Mouse (Mus musculus) kidney, postnatal 36 days (tissue): Measurements from ENCODE around the gene Net1.
A peak's percentile ranks its signal among the peaks of the same experiment; 100 is the strongest.
"Not testable (repeated sequence)": the region's sequence is repeated elsewhere in the genome, so short reads cannot be mapped to it uniquely, and the experiment has no call there.

ENCODE experiments used
- DNase-seq, 2 experiments: peaks; one replicate each; pipeline ENCODE4 v3.0.0; 2021 to 2022; ENCODE audit warnings: mixed read lengths in 2 of 2

Net1 gene

DNA sequence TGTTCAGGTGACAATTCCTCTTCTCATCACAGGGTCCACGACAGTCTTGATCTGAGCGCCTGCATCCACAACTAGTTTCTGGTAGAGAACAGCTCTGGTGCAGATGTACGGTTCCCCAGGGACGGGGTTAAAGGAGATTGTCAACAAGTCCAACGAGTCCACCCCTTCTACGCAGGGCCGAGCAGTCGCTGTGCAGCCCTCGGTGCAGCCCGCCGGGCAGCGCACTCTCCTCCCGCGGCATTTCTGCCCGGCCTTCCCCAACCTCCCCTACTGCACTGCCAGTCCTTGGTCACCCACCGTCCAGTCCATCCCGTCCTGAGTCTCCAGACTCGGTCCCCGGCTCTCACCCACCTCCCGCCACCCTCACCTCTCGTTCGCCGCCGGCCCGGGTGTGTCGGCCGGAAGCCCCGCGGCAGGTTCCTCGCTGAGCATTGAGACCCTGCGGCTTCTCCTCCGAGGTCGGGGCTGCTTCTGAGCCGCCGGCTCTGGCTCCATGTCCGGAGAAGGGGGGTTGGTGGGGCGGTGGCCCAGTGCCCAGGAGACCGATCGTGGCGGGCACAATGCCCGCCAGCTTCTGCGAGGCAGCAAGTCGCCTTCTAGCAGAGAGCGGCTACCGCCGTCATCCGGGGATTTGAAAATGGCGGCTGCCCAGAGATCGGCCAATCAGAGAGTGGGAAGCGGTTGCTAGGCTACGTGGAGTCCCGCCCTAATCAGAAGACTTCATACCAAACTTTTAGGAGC is at the start of gene Net1, which contains the start of gene Tubal3:
Gene Net1 (minus strand): TSS at position 650 of the 741 bp plus-strand sequence.
Gene Tubal3 (plus strand): TSS at position 704 of the 741 bp plus-strand sequence.
- peak; percentile 87 to 91 for DNase-seq

DNA sequence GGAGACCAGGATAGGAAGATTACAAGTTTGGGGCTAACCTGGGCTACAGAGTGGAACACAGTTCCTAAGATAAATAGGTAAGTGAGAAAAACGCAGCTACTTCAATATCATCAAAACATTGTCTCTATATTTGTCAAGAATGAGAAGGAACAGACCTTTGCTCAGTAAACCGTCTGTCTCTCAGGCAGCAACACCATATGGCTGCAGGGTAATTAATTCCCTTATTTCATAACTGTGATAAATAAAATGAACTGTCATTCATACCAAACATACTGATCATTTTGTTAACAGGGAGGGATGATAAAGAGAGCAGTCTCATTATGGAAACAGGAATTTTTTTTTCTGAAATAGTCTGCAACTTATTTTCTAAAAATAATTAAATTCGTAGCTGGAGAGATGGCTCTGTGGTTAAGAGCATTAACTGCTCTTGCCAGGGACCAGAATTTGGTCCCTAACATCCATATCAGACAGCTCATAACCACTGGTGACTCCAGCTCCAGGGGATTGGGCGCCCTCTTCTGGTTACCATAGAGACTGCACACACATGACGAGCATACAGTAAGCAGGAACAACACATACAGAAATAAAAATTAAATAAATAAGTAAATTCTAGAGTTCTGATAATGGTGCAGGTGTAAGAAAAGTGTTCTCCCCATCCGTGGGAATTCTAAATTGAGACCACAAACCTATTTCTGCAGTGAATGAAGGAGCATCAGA is 33.3 kb upstream of the Net1 start:
- DNase-seq: peak in 1 of 2 experiments; percentile 2

DNA sequence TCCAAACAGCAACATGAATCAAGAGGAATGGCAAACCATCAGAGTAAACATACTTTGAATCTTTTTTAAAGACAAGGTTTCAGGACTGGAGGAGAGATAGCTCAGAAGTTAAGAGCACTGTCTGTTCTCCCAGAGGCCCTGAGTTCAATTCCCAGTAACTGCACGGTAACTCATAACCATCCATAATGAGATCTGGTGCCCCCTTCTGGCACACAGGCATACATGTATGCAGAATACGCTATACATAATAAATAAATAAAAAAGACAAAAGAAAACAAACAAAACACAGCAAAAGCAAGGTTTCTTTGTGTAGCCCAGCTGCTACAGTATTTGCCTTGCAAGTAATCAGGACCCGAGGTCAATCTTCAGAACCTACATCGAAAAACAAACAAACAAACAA is 31.5 kb upstream of the Net1 start:
- no peak for DNase-seq

DNA sequence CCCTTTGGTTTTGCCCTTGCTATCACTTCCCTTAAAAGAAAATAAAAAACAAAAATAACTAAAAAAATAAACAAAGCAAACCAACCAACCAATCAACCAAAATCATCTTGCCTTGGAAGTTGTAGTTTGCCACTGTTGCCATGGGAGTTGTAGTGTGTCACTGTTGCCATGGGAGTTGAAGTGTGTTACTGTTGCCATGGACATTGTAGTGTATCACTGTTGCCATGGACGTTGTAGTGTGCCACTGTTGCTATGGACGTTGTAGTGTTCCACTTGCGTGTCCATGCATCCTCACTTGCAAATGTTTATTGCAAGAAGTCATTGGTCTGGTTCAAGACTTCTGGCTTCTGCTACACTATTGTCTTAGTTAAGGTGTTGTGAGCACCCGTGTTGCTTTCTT is 29.2 kb upstream of the Net1 start:
- DNase-seq: no peak

DNA sequence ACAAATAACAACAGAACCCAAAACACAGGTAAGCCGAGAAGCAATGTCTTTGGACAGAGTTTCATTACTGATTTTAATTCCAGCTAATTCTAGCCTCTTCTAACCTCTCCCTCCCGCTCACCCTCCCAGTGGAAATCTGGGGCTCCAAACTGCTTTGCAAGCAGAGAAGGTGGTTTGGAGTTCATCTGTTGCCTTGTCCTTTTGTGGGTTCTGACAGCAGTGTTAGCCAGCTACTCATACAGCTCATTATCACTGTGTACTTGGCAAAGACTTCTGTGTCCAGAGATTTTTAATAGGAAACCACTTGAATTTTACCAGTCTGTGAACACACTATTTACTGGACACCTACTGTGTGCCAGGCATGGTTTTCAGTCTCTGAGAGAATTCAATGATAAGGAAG is 27.2 kb upstream of the Net1 start, which contains the start of gene Ucn3:
Gene Ucn3 (minus strand): TSS at position 101 of the 400 bp plus-strand sequence.
- DNase-seq: no peak

DNA sequence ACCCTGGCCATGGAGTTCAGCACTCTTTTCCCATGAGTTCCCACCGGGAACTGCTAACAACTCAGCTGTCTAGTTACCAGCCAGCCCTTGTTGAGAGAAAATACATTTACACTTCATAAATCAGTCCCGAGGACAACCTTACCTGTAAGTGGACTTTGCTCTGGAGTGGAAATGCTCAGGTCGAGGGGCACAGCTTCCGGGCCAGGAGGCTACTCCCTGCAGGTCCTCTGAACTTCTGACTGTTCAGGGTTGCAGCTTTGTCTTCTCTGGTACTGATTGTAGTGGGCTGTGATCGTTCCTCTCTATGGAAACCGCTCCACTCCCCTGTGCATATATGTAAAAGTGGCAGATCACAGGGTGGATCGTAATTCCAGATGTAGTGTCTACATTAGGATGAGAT is 26.7 kb upstream of the Net1 start:
- no peak for DNase-seq

DNA sequence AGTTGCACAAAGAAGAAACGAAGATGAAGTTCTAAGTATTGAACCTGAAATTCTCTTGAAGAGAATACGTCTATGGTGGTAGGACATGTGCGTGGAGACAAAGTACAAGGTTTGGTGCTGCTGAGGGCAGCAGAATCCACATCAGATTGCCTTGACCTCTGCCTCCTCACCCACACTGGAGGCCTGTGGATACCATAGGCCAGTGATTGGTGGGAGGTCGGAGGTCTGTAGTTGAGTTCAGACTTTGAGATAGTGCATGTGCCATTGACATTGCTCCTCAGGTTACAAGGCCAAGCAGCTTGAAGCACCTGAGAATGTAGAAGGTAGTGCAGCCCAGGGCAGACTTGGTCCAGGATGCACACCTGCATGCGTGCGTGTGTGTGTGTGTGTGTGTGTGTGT is 8.0 kb upstream of the Net1 start:
- no peak for DNase-seq

DNA sequence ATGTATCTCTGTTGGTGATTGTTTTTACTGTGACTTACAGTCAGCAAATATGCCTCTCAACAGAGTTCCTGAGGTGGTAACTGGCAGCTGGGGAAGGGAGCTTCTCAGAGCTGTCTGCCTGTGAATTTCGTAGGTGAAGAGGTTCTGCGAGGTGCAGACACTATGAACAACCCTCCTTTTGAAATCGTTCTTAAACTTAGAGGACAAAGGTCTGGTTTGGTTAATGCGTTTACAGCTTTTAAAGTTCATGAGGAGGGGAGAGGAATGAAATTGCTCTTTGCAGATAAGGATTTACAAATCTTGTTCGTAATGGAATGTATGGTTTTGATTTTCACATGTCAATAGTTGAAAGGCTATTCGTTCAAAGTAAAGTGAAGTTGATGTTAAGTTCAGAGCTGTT is 7.6 kb upstream of the Net1 start:
- DNase-seq: no peak

DNA sequence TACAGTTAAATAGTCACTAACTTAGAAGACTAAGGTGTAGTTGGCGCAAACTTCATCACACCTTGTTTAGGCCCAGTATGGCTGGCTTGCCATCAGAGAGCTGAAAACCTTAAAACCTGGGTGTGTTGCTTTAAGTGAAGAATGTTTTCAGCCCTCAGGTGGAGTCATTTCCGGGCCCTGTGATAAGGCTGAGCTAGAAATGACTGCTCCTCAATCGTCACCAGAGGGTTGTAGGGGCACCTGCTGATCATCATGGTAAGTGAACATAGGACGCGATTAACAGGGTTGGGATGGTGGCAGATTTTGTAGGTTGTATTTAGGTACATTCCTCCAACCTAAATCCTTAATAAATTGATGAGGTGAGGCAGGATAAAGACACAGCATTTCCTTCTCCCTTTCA is 6.5 kb upstream of the Net1 start:
- DNase-seq: no peak

DNA sequence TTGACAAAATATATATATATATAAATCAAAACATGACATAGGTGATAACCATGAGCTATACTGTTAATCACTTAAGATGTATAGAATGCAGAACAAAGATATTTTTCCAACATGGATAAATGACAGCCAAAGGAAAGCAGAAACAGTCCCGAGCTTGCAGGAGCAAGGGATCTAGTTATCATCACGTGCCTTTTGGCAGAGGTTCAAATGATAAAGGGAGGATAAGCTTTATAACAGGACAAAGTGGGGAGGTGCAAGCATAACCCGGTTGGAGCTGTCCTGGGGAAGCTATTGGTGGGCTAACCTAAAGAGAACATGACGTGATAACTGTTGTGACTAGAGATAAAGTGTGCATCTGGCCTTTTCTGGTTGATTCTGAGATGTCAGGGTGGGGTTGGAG is 4.5 kb downstream of the Net1 start:
- no peak for DNase-seq

DNA sequence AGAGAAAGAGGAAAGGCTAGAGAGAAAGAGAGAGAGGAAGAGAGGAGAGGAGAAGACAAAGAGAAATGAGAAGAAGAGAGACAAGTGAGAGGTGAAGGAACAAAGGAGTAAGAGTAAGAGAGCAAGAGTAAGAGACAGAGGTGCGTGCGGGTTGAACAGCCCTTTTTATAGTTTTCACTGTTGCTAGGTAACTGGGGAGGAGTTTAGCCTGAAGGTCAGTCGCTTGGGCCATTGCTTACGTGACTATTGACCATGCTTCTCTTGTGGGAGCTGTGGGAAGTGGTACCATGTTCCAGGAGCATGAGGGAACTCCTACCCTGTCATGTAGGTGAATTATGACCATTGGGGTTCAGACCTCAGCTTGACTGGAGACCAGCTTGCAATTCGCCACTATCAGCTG is 7.7 kb downstream of the Net1 start:
- DNase-seq: no peak

DNA sequence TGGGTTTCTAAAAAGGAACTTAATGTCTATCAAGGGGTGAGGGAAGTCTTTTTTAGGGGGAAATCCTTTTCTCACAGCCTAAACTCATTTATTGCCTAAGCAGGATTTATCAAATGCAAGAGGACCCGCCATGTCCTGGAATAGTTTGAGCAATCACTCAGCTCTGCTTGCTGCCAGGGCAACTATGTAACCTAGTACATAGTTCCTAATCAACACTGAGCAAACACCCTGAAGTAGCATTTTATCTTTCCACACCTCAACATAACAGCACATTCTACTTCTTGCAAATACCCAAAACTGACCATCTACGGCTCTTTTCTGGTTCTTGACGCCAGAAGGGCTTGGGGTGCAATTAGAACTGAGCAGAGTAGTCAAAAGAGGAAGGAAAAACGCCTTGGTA is 9.8 kb downstream of the Net1 start:
- no peak for DNase-seq

DNA sequence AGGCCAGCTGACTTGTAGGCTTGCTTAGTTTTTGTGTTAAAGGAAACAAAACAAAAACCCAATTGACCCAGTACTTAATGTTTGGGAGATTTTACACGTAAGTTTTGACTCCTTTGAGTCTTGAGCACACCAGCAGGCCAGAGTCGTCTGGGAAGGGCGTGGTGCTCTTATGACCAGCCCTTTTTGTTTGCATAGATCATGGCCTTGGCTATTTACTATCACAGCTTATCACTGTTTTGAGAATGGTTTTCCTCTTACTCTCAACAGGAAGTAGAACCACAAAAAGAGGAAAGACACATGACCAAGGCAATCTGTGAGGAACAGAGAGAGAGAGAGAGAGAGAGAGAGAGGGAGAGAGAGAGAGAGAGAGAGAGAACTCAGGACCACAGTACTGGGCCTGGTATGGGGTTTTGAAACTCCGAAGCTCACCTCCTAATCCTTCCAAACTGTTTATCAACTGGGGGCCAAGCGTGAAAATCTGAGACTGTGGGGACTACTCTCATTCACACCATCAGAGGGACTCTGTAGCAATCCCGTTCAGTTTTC is 10.8 kb downstream of the Net1 start:
- DNase-seq: no peak

DNA sequence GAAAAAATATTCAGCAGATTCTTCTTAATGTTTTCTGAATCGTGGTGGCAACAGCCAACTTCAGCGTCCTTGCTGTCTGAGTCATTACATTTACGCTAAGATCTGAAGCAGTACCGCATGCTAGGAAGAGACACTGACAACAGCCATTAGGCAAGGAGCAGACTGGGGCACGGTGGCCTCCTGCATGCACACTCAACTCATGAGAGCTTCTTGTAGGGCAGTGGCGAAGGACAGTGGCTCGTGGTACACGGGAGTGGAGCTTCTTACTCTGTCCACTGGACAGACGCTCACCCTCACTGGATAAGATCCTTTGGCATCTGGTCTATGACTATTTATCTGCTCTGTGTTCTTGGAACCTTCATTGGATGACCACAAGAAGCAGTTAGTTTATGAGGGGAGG is 18.7 kb downstream of the Net1 start:
- no peak for DNase-seq

DNA sequence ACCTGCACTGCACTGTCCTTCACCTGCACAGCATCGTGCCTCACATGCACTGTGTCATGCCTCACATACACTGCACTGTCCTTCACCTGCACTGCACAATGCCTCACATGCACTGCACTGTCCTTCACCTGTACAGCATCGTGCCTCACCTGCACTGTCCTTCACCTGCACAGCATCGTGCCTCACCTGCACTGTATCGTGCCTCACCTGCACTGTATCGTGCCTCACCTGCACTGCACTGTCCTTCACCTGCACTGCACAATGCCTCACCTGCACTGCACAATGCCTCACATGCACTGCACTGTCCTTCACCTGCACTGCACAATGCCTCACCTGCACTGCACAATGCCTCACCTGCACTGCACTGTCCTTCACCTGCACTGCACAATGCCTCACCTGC is 19.8 kb downstream of the Net1 start:
- not testable (repeated sequence) for DNase-seq

DNA sequence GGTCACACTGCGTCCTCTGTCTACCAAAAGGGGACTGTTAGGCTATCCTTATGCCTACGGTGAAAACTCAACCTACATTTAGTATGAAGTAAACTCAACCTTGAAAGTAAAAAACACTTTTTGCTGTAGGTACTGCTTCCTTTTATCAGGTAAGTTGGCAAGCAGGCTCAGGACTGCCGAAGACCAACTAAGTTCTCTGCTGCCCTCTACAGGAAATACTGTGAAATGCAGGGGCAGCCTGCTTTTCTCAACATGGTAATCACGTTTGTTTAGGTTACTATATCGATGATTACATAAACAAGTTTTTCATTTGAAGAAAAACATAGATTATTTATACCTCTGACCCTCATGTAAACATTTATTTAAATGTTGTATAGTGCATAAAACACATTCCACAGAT is 21.1 kb downstream of the Net1 start:
- peak; percentile 84 to 85 for DNase-seq

DNA sequence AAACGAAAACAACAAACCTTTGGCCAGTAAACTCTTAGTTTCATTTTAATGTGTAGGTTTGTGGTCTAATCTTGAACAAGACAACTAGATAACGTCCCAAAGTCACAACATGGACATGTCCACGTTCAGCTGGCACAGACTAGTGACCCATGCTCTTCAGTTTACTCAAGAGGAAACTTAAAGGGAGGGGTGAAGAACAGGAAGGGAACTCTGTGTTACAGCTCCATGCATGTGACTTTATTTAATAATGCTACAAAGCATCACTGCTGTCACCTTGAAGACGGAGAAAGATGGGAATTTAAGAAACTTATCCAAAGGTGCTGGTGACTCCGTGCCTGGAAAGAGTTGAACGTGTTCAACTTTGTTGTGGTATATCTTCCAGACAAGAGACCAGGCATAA is 22.0 kb downstream of the Net1 start:
- DNase-seq: no peak

DNA sequence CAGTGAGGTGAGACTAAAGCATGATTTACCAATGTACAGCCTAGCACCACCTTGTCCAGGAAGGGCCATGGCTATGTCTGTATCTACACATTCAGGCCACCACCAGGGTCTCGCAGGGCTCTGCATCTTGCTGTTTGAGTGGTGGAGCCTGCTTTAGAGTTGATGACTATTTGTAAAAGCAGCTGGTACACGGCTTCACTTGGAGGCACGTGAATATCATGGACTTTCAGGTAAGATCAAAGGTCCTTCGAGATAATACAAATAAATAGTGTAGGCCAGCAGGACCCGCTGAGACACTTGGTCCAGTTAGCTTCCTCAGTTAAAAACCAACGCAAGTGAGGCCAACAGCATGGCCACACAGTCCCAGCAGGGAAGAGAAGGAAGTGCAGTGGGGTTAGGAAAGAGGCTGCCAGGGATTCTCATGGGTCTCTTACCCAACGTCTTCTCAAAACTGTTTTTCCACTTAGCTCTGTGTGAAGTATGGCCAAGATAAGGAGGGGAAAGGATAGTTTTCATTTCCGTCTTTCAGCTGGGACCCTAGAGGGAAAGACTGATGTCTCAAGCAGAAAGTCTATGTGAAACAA is 22.5 kb downstream of the Net1 start:
- no peak for DNase-seq

DNA sequence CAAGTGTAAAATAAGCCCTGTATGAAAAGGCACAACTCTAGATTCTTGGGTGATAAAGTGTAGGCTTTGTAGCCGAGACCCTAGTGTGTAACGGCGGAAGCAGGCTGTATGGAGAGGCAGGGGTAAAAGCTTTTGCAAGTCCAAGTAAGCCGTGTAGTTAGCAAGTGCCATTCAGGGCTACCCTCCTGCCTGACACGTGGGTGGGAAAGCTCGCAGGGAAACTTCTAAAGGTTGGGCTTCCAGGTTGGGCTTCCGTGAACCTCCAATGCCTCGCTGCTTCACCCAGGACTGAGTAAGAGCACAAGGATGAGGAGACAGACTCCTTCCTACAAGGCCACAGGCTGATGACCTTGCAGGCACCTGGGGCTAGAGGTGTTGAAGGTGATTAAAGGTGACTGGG is 23.5 kb downstream of the Net1 start:
- peak in 1 of 2 experiments; percentile 36 for DNase-seq

DNA sequence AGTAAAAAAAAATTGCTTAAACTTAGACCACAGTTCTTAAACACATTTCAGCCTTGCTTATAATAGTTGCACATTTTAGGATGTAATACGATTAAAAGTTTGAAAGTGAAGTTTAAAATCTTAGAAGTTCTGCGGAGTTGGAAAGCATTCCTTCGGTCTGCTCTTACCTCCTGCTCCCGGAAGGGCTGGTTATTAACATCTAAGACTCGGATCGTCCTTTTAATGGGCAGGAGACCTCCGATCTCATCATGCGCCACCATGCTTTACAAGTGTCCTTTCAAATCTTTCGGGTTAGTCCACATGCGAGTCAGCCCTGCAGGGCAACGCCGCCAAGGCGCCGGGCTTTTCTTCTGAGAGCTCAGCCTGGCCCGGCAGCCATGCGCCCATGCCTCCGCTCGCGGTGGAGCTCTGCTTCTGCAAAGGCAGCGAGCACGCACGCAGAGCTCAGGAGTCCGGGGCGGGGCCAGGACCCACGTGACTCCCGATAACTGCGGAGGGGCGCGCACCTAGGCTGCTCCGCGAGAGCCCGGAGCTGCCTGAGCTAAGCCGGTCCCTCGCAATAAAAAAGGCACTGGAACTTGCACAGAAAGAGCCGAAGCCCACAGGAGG is 24.8 kb downstream of the Net1 start:
- peak; percentile 95 to 97 for DNase-seq

DNA sequence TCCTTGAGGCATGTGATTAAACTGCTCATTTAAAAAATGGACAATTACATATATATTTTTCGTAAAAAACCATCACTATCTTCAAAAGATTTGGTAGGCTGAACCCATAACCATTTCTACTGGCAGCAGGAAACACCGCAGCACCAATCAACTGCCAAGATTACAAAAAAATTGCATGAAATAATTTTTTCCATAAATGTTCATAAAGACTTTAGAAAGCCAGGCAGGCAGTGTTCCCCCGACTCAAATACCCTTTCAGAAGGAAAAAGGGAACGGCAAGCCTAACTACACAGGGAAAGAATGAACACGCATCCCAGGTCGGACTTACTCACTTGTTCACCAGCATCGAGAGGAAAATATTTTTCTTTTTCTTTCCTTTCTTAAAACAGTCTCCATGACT is 25.4 kb downstream of the Net1 start:
- no peak for DNase-seq

DNA sequence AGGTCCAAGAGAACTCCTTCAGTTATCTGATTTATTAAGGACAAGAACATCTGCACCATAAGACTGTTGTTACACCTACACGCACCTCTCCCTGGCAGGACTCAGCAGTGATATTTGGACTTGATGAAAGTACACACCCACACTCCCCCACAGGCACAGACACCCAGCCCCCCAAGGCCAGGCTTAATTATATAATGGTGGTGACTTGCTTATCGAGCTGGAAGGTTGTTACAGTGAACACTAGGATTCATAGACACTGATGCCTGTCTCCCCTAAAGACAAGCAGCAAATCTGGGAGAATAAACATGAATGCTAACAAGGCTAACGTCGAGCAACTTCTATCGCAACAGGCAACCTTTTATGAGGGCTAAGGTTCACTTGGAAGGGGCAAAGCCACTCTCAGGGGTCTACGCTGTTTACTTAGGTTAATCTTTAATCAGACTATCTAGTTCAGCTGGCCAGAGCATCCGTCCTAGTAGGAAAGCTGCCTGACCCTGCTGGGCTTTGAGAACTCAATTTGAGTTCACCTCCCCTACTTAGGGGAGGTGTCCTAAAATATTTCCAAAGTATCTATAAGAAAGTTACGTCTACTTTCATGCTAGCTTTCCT is 26.4 kb downstream of the Net1 start:
- peak; percentile 67 to 74 for DNase-seq

DNA sequence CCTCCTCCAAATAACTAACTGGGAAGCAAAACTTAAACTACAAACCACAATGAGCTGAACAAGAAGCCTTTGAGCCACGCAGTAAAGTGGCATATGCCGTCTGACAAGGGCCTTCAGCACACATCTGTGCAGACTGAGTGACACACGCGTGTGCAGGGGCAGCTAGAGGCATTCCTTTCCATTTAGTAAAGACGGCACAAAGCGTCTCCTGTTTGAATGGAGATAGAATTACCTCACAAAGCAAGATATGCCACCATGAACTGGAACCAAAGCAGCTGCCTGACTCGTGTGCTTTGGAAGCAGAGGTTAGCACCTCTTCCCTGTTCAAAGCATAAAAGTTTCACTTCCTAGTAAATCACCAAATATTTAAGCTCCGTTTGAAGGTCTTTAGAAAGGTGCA is 28.0 kb downstream of the Net1 start:
- no peak for DNase-seq
